Mouse (Mus musculus) heart, postnatal 4 days (tissue): Measurements from ENCODE around the gene Yif1a. TPM values are rescaled to one million over a fixed set of nuclear protein-coding genes. Genes with fewer than 3 reads are reported as not detected.

Experiments
- DNase-seq: peaks from one replicate; pipeline ENCODE4 v3.0.0; 2021
- total RNA-seq, 2 experiments: library from RNA; stranded (reverse); gene quantifications; 2 replicates each; pipeline ENCODE4 v1.2.3; 2021

Yif1a gene
- total RNA-seq, 2 experiments from 2014 or later = 70.2 to 72.5 TPM

GRCm38 (mm10) chr19:5060365-5061330 lies 27.7 kb upstream of the Yif1a start:
- peak; percentile 47 for DNase-seq

GRCm38 (mm10) chr19:5062041-5062440 lies 26.3 kb upstream of the Yif1a start:
- DNase-seq = no peak

- DNase-seq = peak; percentile 46
Observed at GRCm38 (mm10) chr19:5062446-5062845, 25.9 kb upstream of the Yif1a start.

GRCm38 (mm10) chr19:5065104-5065503 lies 23.2 kb upstream of the Yif1a start:
- DNase-seq = peak; percentile 51

- peak; percentile 31 for DNase-seq
Observed at GRCm38 (mm10) chr19:5067040-5067799, 21.1 kb upstream of the Yif1a start.

GRCm38 (mm10) chr19:5067867-5068569 lies 20.3 kb upstream of the Yif1a start, which contains the start of gene Cd248:
Gene Cd248 (plus strand): TSS chr19:5068078.
- DNase-seq = peak; percentile 86

GRCm38 (mm10) chr19:5068570-5069234 lies 19.6 kb upstream of the Yif1a start:
- no peak for DNase-seq

GRCm38 (mm10) chr19:5069486-5069885 lies 18.9 kb upstream of the Yif1a start:
- DNase-seq = no peak

GRCm38 (mm10) chr19:5069978-5070377 lies 18.4 kb upstream of the Yif1a start:
- no peak for DNase-seq

- DNase-seq = no peak
Observed at GRCm38 (mm10) chr19:5071077-5071476, 17.3 kb upstream of the Yif1a start.

GRCm38 (mm10) chr19:5071545-5072369 lies 16.6 kb upstream of the Yif1a start:
- peak; percentile 76 for DNase-seq

- DNase-seq = no peak
Observed at GRCm38 (mm10) chr19:5072389-5073019, 15.8 kb upstream of the Yif1a start.

GRCm38 (mm10) chr19:5073028-5073427 lies 15.3 kb upstream of the Yif1a start:
- DNase-seq = peak; percentile 72

- no peak for DNase-seq
Observed at GRCm38 (mm10) chr19:5073518-5073917, 14.8 kb upstream of the Yif1a start.

- no peak for DNase-seq
Observed at GRCm38 (mm10) chr19:5079279-5079678, 9.1 kb upstream of the Yif1a start.

- DNase-seq = no peak
Observed at GRCm38 (mm10) chr19:5082005-5082404, 6.3 kb upstream of the Yif1a start.

- DNase-seq = no peak
Observed at GRCm38 (mm10) chr19:5082596-5082995, 5.7 kb upstream of the Yif1a start.

GRCm38 (mm10) chr19:5083961-5084833 lies 4.1 kb upstream of the Yif1a start:
- no peak for DNase-seq

GRCm38 (mm10) chr19:5084834-5085144 lies 3.5 kb upstream of the Yif1a start:
- DNase-seq = no peak
